Mouse (Mus musculus): ENCODE data around the gene Ano6.

The Ano6 gene

GRCm38 (mm10) chr15:95856684-95857595 is 66.3 kb downstream of the Ano6 start:
- DNase-seq (ENCODE audit: low spot score) = no peak

- no peak for DNase-seq (ENCODE audit: low spot score)
These were observed 68.4 kb downstream of the Ano6 start for GRCm38 (mm10) chr15:95858876-95859655.

GRCm38 (mm10) chr15:95863865-95864660 is 73.4 kb downstream of the Ano6 start:
- DNase-seq (ENCODE audit: low spot score) = no peak

GRCm38 (mm10) chr15:95865311-95866100 is 74.9 kb downstream of the Ano6 start:
- no peak for DNase-seq (ENCODE audit: low spot score)

- no peak for DNase-seq (ENCODE audit: low spot score)
These were observed 77.5 kb downstream of the Ano6 start for GRCm38 (mm10) chr15:95868172-95868571.

GRCm38 (mm10) chr15:95869611-95870010 is 79.0 kb downstream of the Ano6 start:
- DNase-seq (ENCODE audit: low spot score) = no peak

- DNase-seq (ENCODE audit: low spot score) = no peak
These were observed 81.0 kb downstream of the Ano6 start for GRCm38 (mm10) chr15:95871631-95872030.

- DNase-seq (ENCODE audit: low spot score) = no peak
These were observed 81.8 kb downstream of the Ano6 start for GRCm38 (mm10) chr15:95872447-95872846.

GRCm38 (mm10) chr15:95873276-95873675 is 82.6 kb downstream of the Ano6 start:
- no peak for DNase-seq (ENCODE audit: low spot score)

GRCm38 (mm10) chr15:95874216-95874615 is 83.6 kb downstream of the Ano6 start:
- no peak for DNase-seq (ENCODE audit: low spot score)

- no peak for DNase-seq (ENCODE audit: low spot score)
These were observed 84.1 kb downstream of the Ano6 start for GRCm38 (mm10) chr15:95874726-95875125.

GRCm38 (mm10) chr15:95875898-95876297 is 85.3 kb downstream of the Ano6 start:
- no peak for DNase-seq (ENCODE audit: low spot score)

GRCm38 (mm10) chr15:95880616-95881151 is 90.0 kb downstream of the Ano6 start:
- no peak for DNase-seq (ENCODE audit: low spot score)

GRCm38 (mm10) chr15:95882436-95882835 is 91.8 kb downstream of the Ano6 start:
- no peak for DNase-seq (ENCODE audit: low spot score)

- no peak for DNase-seq (ENCODE audit: low spot score)
These were observed 92.9 kb downstream of the Ano6 start for GRCm38 (mm10) chr15:95883559-95883958.

GRCm38 (mm10) chr15:95884658-95885620 is 94.3 kb downstream of the Ano6 start:
- no peak for DNase-seq (ENCODE audit: low spot score)

- DNase-seq (ENCODE audit: low spot score) = no peak
These were observed 95.5 kb downstream of the Ano6 start for GRCm38 (mm10) chr15:95885953-95886820.

GRCm38 (mm10) chr15:95887365-95887764 is 96.7 kb downstream of the Ano6 start:
- no peak for DNase-seq (ENCODE audit: low spot score)

GRCm38 (mm10) chr15:95888556-95888955 is 97.9 kb downstream of the Ano6 start:
- no peak for DNase-seq (ENCODE audit: low spot score)

Measured in T-cell, adult 2 months (primary cell).